Mouse (Mus musculus) myocyte (in vitro differentiated cells): ENCODE results near the gene Fam181a. TPM values are rescaled to one million over a fixed set of nuclear protein-coding genes. Genes with fewer than 3 reads are reported as not detected.

Experiments
- H3K27me3 ChIP-seq: one replicate; pipeline ENCODE4 v1.6.1; 2011; ENCODE audit not compliant: control insufficient read depth, insufficient read depth, insufficient read length
- H3K36me3 ChIP-seq: one replicate; pipeline ENCODE4 v1.6.1; 2011; ENCODE audit not compliant: control insufficient read depth, insufficient read depth
- H3K4me2 ChIP-seq: one replicate; pipeline ENCODE4 v1.6.1; 2011; ENCODE audit warnings: low read depth, control low read depth
- H3K4me3 ChIP-seq: one replicate; pipeline ENCODE4 v1.5.1; 2011; ENCODE audit warnings: mild to moderate bottlenecking, control low read depth, moderate library complexity
- H3K79me2 ChIP-seq: one replicate; pipeline ENCODE4 v1.6.1; 2011; ENCODE audit not compliant: control insufficient read depth, insufficient read depth
- H3ac ChIP-seq: one replicate; pipeline ENCODE4 v1.6.1; 2011; ENCODE audit not compliant: control insufficient read depth, insufficient read length
- CEBPB ChIP-seq: IDR thresholded peaks from 2 replicates; pipeline ENCODE4 v1.6.1; 2011; ENCODE audit warnings: mild to moderate bottlenecking, moderate library complexity; ENCODE audit not compliant: poor library complexity, insufficient read depth, severe bottlenecking
- E2F4 ChIP-seq: IDR thresholded peaks from one replicate; pipeline ENCODE4 v1.6.1; 2011; ENCODE audit warnings: mild to moderate bottlenecking, control low read depth, moderate library complexity; ENCODE audit not compliant: insufficient read depth
- MAX ChIP-seq: IDR thresholded peaks from one replicate; pipeline ENCODE4 v1.6.1; 2011; ENCODE audit warnings: low read depth, mild to moderate bottlenecking, control low read depth
- MYOD1 ChIP-seq, 3 experiments: IDR thresholded peaks; one replicate each; pipeline ENCODE4 v1.6.1; 2011; ENCODE audit warnings: control low read depth in 2 of 3, low read depth in 2 of 3, mild to moderate bottlenecking in 2 of 3, moderate library complexity in 1 of 3; ENCODE audit not compliant: insufficient read length in 2 of 3, control insufficient read depth in 1 of 3
- MYOG ChIP-seq, 3 experiments: IDR thresholded peaks; one replicate each; pipeline ENCODE4 v1.6.1; 2011; ENCODE audit warnings: control low read depth in 2 of 3, low read depth in 2 of 3, mild to moderate bottlenecking in 2 of 3; ENCODE audit not compliant: insufficient read length in 2 of 3, control insufficient read depth in 1 of 3, insufficient read depth in 1 of 3
- POLR2A ChIP-seq: IDR thresholded peaks from one replicate; pipeline ENCODE4 v1.6.1; 2011; ENCODE audit warnings: low read depth, mild to moderate bottlenecking, control low read depth, moderate library complexity; ENCODE audit not compliant: insufficient read length
- POLR2AphosphoS2 ChIP-seq: IDR thresholded peaks from one replicate; pipeline ENCODE4 v1.6.1; 2011; ENCODE audit warnings: low read depth, control low read depth; ENCODE audit not compliant: insufficient read length
- REST ChIP-seq: IDR thresholded peaks from one replicate; pipeline ENCODE4 v1.6.1; 2011; ENCODE audit warnings: mild to moderate bottlenecking, control low read depth, moderate library complexity; ENCODE audit not compliant: insufficient read depth, insufficient read length
- SRF ChIP-seq: IDR thresholded peaks from one replicate; pipeline ENCODE4 v1.6.1; 2011; ENCODE audit warnings: low read depth; ENCODE audit not compliant: control insufficient read depth, insufficient read length
- TCF12 ChIP-seq: IDR thresholded peaks from one replicate; pipeline ENCODE4 v1.6.1; 2011; ENCODE audit warnings: mild to moderate bottlenecking, control low read depth; ENCODE audit not compliant: poor library complexity, insufficient read depth, severe bottlenecking
- TCF3 ChIP-seq: IDR thresholded peaks from one replicate; pipeline ENCODE4 v1.6.1; 2011; ENCODE audit warnings: low read depth, control low read depth; ENCODE audit not compliant: insufficient read length
- USF1 ChIP-seq: IDR thresholded peaks from one replicate; pipeline ENCODE4 v1.6.1; 2011; ENCODE audit warnings: low read depth, mild to moderate bottlenecking, control low read depth, moderate library complexity
- polyA plus RNA-seq: library from polyadenylated mRNA; unstranded; fragments of >200 nt; fragmentation: generic; extraction: Trizol; gene quantifications from one replicate; pipeline ENCODE4 v1.2.1, GENCODE M21; 2012; ENCODE audit warnings: missing spikeins

Gene Fam181a
- polyA plus RNA-seq, 1 experiment: not detected

GRCm38 (mm10) chr12:103273732-103274131 is 37.0 kb upstream of the Fam181a start:
- Histone ChIP-seq H3K36me3 (no peaks in the 10 kb centered on the region), H3K4me3 (no peak overlapping the region)
- TF ChIP-seq CEBPB: no peak
- no peak for TF ChIP-seq POLR2A
- TF ChIP-seq MAX: no peak
- no peak for TF ChIP-seq REST
- no peak for TF ChIP-seq MYOD1 (IDR thresholded peaks at IDR 0.05; ENCODE audit: control insufficient read depth in 1 of 3, insufficient read length in 2 of 3, low read depth in 2 of 3)
- TF ChIP-seq USF1: no peak
- TF ChIP-seq POLR2AphosphoS2: no peak
- no peak for TF ChIP-seq SRF
- no peak for TF ChIP-seq TCF12
- no peak for TF ChIP-seq TCF3

GRCm38 (mm10) chr12:103276422-103276821 is 34.4 kb upstream of the Fam181a start:
- no peak overlapping the region for H3K4me3 ChIP-seq
- no peak for TF ChIP-seq USF1

More at GRCm38 (mm10) chr12:103273732-103274131, 37.0 kb upstream of the Fam181a start:
- no peaks in the 10 kb centered on the region for H3K27me3 ChIP-seq
- no peak overlapping the region for H3K4me2 ChIP-seq
- H3K79me2 ChIP-seq: no peaks in the 10 kb centered on the region
- no peak overlapping the region for H3ac ChIP-seq

GRCm38 (mm10) chr12:103281491-103281890 is 29.3 kb upstream of the Fam181a start:
- Histone ChIP-seq H3K4me3 (no peak overlapping the region), H3K79me2 (no peaks in the 10 kb centered on the region), H3K27me3 (no peaks in the 10 kb centered on the region), H3K4me2 (no peak overlapping the region), H3K36me3 (no peaks in the 10 kb centered on the region), H3ac (no peak overlapping the region)
- TF ChIP-seq MYOG (IDR thresholded peaks at IDR 0.05; ENCODE audit: control insufficient read depth in 1 of 3, insufficient read depth in 1 of 3, insufficient read length in 2 of 3, low read depth in 2 of 3) (no peak), REST (no peak), TCF3 (no peak), POLR2A (no peak), CEBPB (no peak), E2F4 (no peak), SRF (no peak), USF1 (no peak), MAX (no peak), TCF12 (no peak), MYOD1 (IDR thresholded peaks at IDR 0.05; ENCODE audit: control insufficient read depth in 1 of 3, insufficient read length in 2 of 3, low read depth in 2 of 3) (no peak), POLR2AphosphoS2 (no peak)

More at GRCm38 (mm10) chr12:103276422-103276821, 34.4 kb upstream of the Fam181a start:
- Histone ChIP-seq H3K79me2 (no peaks in the 10 kb centered on the region), H3K27me3 (no peaks in the 10 kb centered on the region), H3K36me3 (no peaks in the 10 kb centered on the region), H3K4me2 (no peak overlapping the region), H3ac (no peak overlapping the region)

DNA sequence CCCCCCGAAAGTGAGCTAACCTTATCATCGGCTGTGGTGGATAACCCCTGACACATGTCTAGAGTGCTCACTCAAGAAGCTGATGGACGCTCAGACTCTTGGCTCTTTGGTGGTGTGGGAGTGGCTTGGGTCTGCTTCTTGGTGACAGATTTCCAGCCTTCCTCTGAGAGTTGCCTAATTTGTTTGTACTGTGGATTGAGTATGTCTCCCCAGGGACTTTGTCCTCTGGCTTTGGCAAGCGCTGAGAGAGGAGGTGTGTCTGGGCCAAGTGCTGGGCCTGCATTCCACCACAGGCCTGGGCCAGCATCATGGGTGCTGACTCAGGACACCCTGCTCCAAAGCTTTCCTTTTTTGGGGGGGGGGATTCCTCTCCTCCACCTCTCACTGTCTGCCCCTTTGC is 28.9 kb upstream of the Fam181a start:
- H3K36me3 ChIP-seq: no peaks in the 10 kb centered on the region
- H3K4me2 ChIP-seq: no peak overlapping the region
- TF ChIP-seq E2F4: no peak
- TF ChIP-seq MAX: no peak
- no peak for TF ChIP-seq TCF12
- peak; percentile 72; the same call in 1 of the 2 replicates for TF ChIP-seq CEBPB
- no peak for TF ChIP-seq SRF
- no peaks in the 10 kb centered on the region for H3K79me2 ChIP-seq
- H3K4me3 ChIP-seq: no peak overlapping the region
- H3K27me3 ChIP-seq: no peaks in the 10 kb centered on the region
- no peak overlapping the region for H3ac ChIP-seq

DNA sequence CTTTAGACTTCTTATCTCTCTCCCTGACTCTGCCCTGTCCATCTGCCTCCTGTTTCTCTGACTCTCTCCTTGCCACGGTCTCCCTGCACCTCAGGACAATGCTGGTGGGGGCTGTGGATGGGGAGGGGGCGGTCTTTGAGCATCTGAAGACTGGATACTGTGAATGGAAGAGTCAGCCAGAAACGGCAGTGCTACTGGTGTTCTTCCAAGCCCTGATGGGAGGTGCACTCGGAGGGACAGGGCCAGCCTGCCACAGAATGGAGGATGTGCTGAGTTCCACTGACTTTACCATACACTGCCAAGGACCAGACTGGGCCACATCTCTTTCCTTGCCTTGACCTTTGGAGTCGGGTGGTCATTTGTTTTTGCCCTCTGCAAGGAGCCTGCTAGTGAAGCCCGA is 27.8 kb upstream of the Fam181a start:
- H3K4me2 ChIP-seq: no peak overlapping the region
- H3K27me3 ChIP-seq: no peaks in the 10 kb centered on the region
- no peak for TF ChIP-seq TCF12
- no peaks in the 10 kb centered on the region for H3K36me3 ChIP-seq
- H3K79me2 ChIP-seq: no peaks in the 10 kb centered on the region
- H3K4me3 ChIP-seq: no peak overlapping the region
- H3ac ChIP-seq: no peak overlapping the region

DNA sequence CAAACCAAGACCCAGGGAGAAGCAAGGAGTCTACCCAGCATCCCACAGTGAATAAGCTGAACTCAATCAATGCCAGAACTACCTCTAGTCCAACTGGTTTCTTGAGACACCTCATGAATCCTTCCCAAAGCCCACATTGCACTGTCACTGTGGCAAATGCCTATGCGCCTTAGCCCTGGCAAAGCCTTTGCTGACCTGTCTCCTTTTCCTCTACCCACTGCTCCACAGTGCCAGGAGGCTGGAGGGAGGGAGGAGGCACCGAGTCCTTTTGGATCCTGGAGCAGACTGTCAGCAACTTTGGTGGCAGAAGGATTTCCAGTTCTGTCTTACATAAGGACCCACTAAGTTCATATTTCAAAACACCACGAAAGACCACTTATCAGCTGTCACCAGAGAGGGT is 27.4 kb upstream of the Fam181a start:
- Histone ChIP-seq H3K4me2 (no peak overlapping the region), H3K4me3 (no peak overlapping the region), H3K79me2 (no peaks in the 10 kb centered on the region), H3ac (no peak overlapping the region), H3K27me3 (no peaks in the 10 kb centered on the region), H3K36me3 (no peaks in the 10 kb centered on the region)
- TF ChIP-seq MYOG (IDR thresholded peaks at IDR 0.05; ENCODE audit: control insufficient read depth in 1 of 3, insufficient read depth in 1 of 3, insufficient read length in 2 of 3, low read depth in 2 of 3) (no peak), POLR2A (no peak), POLR2AphosphoS2 (no peak), E2F4 (no peak), SRF (no peak), USF1 (no peak), CEBPB (no peak), REST (no peak), TCF3 (no peak), TCF12 (no peak), MYOD1 (IDR thresholded peaks at IDR 0.05; ENCODE audit: control insufficient read depth in 1 of 3, insufficient read length in 2 of 3, low read depth in 2 of 3) (no peak), MAX (no peak)
